Mouse (Mus musculus): ENCODE results near the gene Zfp511. TPM values are rescaled to one million over a fixed set of nuclear protein-coding genes. Genes with fewer than 3 reads are reported as not detected.

Zfp511 gene
- polyA plus RNA-seq, 1 experiment from 2014 or later = 32.9 TPM

- H3K9me3 ChIP-seq = no peaks in the 10 kb centered on the region
- no peaks in the 10 kb centered on the region for H3K36me3 ChIP-seq
- 0 out of 2 replicates have a peak, but pooled peaks cover 5% of the 10 kb centered on the region for H3K4me1 ChIP-seq (replicated peaks)
- no peak for ATAC-seq
- H3K4me2 ChIP-seq (replicated peaks) = no peak overlapping the region
- H3K27me3 ChIP-seq (replicated peaks) = peaks cover 38% of the 10 kb centered on the region
- H3K9ac ChIP-seq = no peak overlapping the region
- no peak overlapping the region for H3K4me3 ChIP-seq (replicated peaks)
- WGBS = 8% methylated on average over 5 of the region's 5 CpGs
- H3K27ac ChIP-seq = no peak overlapping the region
Measured at GRCm38 (mm10) chr7:140078711-140079110, 42.5 kb downstream of the Zfp511 start.

- Histone ChIP-seq H3K27ac (no peak overlapping the region), H3K4me3 (replicated peaks) (peak overlapping the region; percentile 20), H3K9ac (no peak overlapping the region), H3K27me3 (replicated peaks) (peaks cover 38% of the 10 kb centered on the region), H3K36me3 (no peaks in the 10 kb centered on the region), H3K4me1 (replicated peaks) (0 out of 2 replicates have a peak, but pooled peaks cover 5% of the 10 kb centered on the region), H3K9me3 (no peaks in the 10 kb centered on the region), H3K4me2 (replicated peaks) (peak overlapping the region; percentile 55)
- peak; percentile 75 for ATAC-seq
- 4% methylated on average over 24 of the region's 24 CpGs for WGBS
Measured at GRCm38 (mm10) chr7:140080503-140081156, 44.4 kb downstream of the Zfp511 start.

GRCm38 (mm10) chr7:140081408-140082241 is 45.4 kb downstream of the Zfp511 start:
- 28% methylated on average over 20 of the region's 20 CpGs for WGBS
- Histone ChIP-seq H3K9ac (no peak overlapping the region), H3K27me3 (replicated peaks) (peaks cover 38% of the 10 kb centered on the region), H3K36me3 (no peaks in the 10 kb centered on the region), H3K27ac (no peak overlapping the region), H3K9me3 (no peaks in the 10 kb centered on the region), H3K4me1 (replicated peaks) (0 out of 2 replicates have a peak, but pooled peaks cover 5% of the 10 kb centered on the region), H3K4me3 (replicated peaks) (no peak overlapping the region), H3K4me2 (replicated peaks) (no peak overlapping the region; the same call in 1 of the 2 replicates)
- no peak for ATAC-seq

DNA sequence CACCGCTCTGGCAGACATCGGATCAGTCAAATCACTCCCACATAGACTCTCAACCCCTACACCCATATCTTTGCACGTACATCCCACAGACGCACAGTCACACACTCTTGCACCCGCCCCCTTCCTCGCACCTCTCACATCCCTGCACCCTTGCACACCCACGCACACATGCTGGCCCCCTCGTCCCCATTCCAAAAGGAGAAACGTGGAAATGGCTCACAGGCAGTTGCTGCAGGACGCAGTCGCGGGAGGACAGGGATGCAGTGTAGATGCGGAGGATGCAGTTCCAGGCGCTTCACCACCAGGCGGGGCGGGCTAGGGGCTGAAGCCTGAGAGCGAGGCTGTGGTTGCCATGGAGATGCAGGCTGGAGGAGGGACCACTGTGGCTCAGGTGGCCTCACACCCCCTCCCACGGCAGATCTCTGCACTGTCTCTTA is 46.1 kb downstream of the Zfp511 start, which contains the start of gene Caly:
Gene Caly (minus strand): TSS at position 307 of the 437 bp plus-strand sequence.
- Histone ChIP-seq H3K4me3 (replicated peaks) (no peak within 1 kb of the TSS), H3K9me3 (no peaks in the 10 kb centered on the region), H3K27ac (no peak within 1 kb of the TSS), H3K4me2 (replicated peaks) (peak within 1 kb of the TSS; percentile 6; the same call in 1 of the 2 replicates), H3K4me1 (replicated peaks) (0 out of 2 replicates have a peak, but pooled peaks cover 5% of the 10 kb centered on the region), H3K9ac (no peak within 1 kb of the TSS), H3K27me3 (replicated peaks) (peaks cover 38% of the 10 kb centered on the region), H3K36me3 (no peaks in the 10 kb centered on the region)
- ATAC-seq = peak; percentile 41; the same call in 1 of the 2 replicates
- WGBS = 10% methylated on average over 18 of the region's 18 CpGs

Other genes with a start within 250 kb of the Zfp511 start
- gene Adgra1, start 202.2 kb upstream of the Zfp511 start, polyA plus RNA-seq (2015; fragmentation: Nextera tagmentation; extraction: Ambion mirVana) = 0.11 and 0.96 TPM in 2 replicates
- 0.13 and 0.24 TPM in 2 replicates for gene Kndc1, start 141.7 kb upstream of the Zfp511 start, polyA plus RNA-seq (2015; fragmentation: Nextera tagmentation; extraction: Ambion mirVana)
- not detected in 2 replicates for gene Utf1, start 92.6 kb upstream of the Zfp511 start, polyA plus RNA-seq (2015; fragmentation: Nextera tagmentation; extraction: Ambion mirVana)
- gene 6430531B16Rik, start 57.6 kb upstream of the Zfp511 start, polyA plus RNA-seq (2015; fragmentation: Nextera tagmentation; extraction: Ambion mirVana) = 0.15 and 0.24 TPM in 2 replicates
- 1.3 and 2.2 TPM in 2 replicates for gene Adam8, start 43.8 kb upstream of the Zfp511 start, polyA plus RNA-seq (2015; fragmentation: Nextera tagmentation; extraction: Ambion mirVana)
- 39.8 and 41.3 TPM in 2 replicates for gene Tubgcp2, start 278 bp downstream of the Zfp511 start, polyA plus RNA-seq (2015; fragmentation: Nextera tagmentation; extraction: Ambion mirVana)
- not detected in 2 replicates for gene Msx3, start 12.7 kb downstream of the Zfp511 start, polyA plus RNA-seq (2015; fragmentation: Nextera tagmentation; extraction: Ambion mirVana)
- 3.4 and 3.7 TPM in 2 replicates for gene Caly, start 46.2 kb downstream of the Zfp511 start, polyA plus RNA-seq (2015; fragmentation: Nextera tagmentation; extraction: Ambion mirVana)
- 487 and 598 TPM in 2 replicates for gene Prap1, start 57.0 kb downstream of the Zfp511 start, polyA plus RNA-seq (2015; fragmentation: Nextera tagmentation; extraction: Ambion mirVana)
- 53.5 and 59.6 TPM in 2 replicates for gene Fuom, start 66.0 kb downstream of the Zfp511 start, polyA plus RNA-seq (2015; fragmentation: Nextera tagmentation; extraction: Ambion mirVana)
- gene Paox, start 79.4 kb downstream of the Zfp511 start, polyA plus RNA-seq (2015; fragmentation: Nextera tagmentation; extraction: Ambion mirVana) = 38.3 and 38.4 TPM in 2 replicates
- gene Echs1, start 80.1 kb downstream of the Zfp511 start, polyA plus RNA-seq (2015; fragmentation: Nextera tagmentation; extraction: Ambion mirVana) = 183 and 188 TPM in 2 replicates
- 24.0 and 27.3 TPM in 2 replicates for gene Mtg1, start 101.2 kb downstream of the Zfp511 start, polyA plus RNA-seq (2015; fragmentation: Nextera tagmentation; extraction: Ambion mirVana)
- gene Sprn, start 118.5 kb downstream of the Zfp511 start, polyA plus RNA-seq (2015; fragmentation: Nextera tagmentation; extraction: Ambion mirVana) = 1.2 and 1.7 TPM in 2 replicates
- gene Olfr522, start 128.4 kb downstream of the Zfp511 start, polyA plus RNA-seq (2015; fragmentation: Nextera tagmentation; extraction: Ambion mirVana) = not detected in 2 replicates
- not detected in 2 replicates for gene Olfr523, start 136.8 kb downstream of the Zfp511 start, polyA plus RNA-seq (2015; fragmentation: Nextera tagmentation; extraction: Ambion mirVana)
- not detected in 2 replicates for gene Olfr524, start 169.6 kb downstream of the Zfp511 start, polyA plus RNA-seq (2015; fragmentation: Nextera tagmentation; extraction: Ambion mirVana)
- gene Cd163l1, start 181.9 kb downstream of the Zfp511 start, polyA plus RNA-seq (2015; fragmentation: Nextera tagmentation; extraction: Ambion mirVana) = 0.09 and 0.20 TPM in 2 replicates
- gene 5830411N06Rik, start 210.9 kb downstream of the Zfp511 start, polyA plus RNA-seq (2015; fragmentation: Nextera tagmentation; extraction: Ambion mirVana) = not detected in 2 replicates

All from intestine, embryonic 15.5 days (tissue).